Mouse (Mus musculus) cerebellum, postnatal 4 days (tissue): ENCODE measurements around the gene Mvp.
A peak's percentile ranks its signal among the peaks of the same experiment; 100 is the strongest.

Source experiments
- DNase-seq, 2 experiments: peaks; one replicate each; pipeline ENCODE4 v3.0.0; 2022; ENCODE audit warnings: low spot score in 2 of 2, mixed read lengths in 1 of 2

Gene Mvp

GRCm38 (mm10) chr7:127019306-127019960 lies 5.0 kb upstream of the Mvp start:
- DNase-seq, result no peak

- no peak for DNase-seq
These were observed 4.2 kb upstream of the Mvp start for GRCm38 (mm10) chr7:127018416-127019305.

- DNase-seq, result no peak
These were observed 3.5 kb upstream of the Mvp start for GRCm38 (mm10) chr7:127017950-127018345.

GRCm38 (mm10) chr7:127016971-127017949 lies 2.8 kb upstream of the Mvp start, which contains the start of gene Pagr1a:
Gene Pagr1a, minus strand, starts transcription at chr7:127017352.
- DNase-seq, result peak; percentile 92 to 96

GRCm38 (mm10) chr7:127016486-127016938 lies 2.1 kb upstream of the Mvp start:
- peak in 1 of 2 experiments; percentile 59 for DNase-seq

GRCm38 (mm10) chr7:127016481-127016485 lies 1.9 kb upstream of the Mvp start, which contains the start of gene Pagr1b:
Gene Pagr1b, minus strand, starts transcription at chr7:127016484.
- no peak for DNase-seq

GRCm38 (mm10) chr7:127016081-127016480 lies 1.7 kb upstream of the Mvp start:
- DNase-seq, result no peak

- DNase-seq, result no peak
These were observed 572 bp upstream of the Mvp start for GRCm38 (mm10) chr7:127014993-127015392.

GRCm38 (mm10) chr7:127013385-127013784 lies 1.0 kb downstream of the Mvp start:
- no peak for DNase-seq

- DNase-seq, result no peak
These were observed 1.6 kb downstream of the Mvp start for GRCm38 (mm10) chr7:127012845-127013244.

- DNase-seq, result no peak
These were observed 2.0 kb downstream of the Mvp start for GRCm38 (mm10) chr7:127012374-127012773.

GRCm38 (mm10) chr7:127011717-127012116 lies 2.7 kb downstream of the Mvp start:
- no peak for DNase-seq

GRCm38 (mm10) chr7:127011051-127011450 lies 3.4 kb downstream of the Mvp start:
- DNase-seq, result no peak

- DNase-seq, result no peak
These were observed 4.9 kb downstream of the Mvp start for GRCm38 (mm10) chr7:127009307-127010085.

GRCm38 (mm10) chr7:127008239-127009019 lies 6.0 kb downstream of the Mvp start:
- DNase-seq, result peak in 1 of 2 experiments; percentile 61

- DNase-seq, result no peak
These were observed 7.0 kb downstream of the Mvp start for GRCm38 (mm10) chr7:127007313-127008024.

GRCm38 (mm10) chr7:127004122-127004875 lies 10.1 kb downstream of the Mvp start:
- DNase-seq, result no peak

GRCm38 (mm10) chr7:127003620-127004019 lies 10.8 kb downstream of the Mvp start:
- DNase-seq, result no peak

- no peak for DNase-seq
These were observed 14.9 kb downstream of the Mvp start for GRCm38 (mm10) chr7:126999568-126999967.
